Mouse (Mus musculus) heart, adult 2 months (tissue): ENCODE results near the gene Sdhaf1. TPM values are rescaled to one million over a fixed set of nuclear protein-coding genes. Genes with fewer than 3 reads are reported as not detected.

Experiments used
- DNase-seq, 2 experiments: peaks; one replicate each; pipeline ENCODE4 v3.0.0; 2021
- H3K27ac ChIP-seq: fragments of 200-600 bp; 2 replicates; pipeline ENCODE4 v1.8.1; 2022
- H3K27me3 ChIP-seq: fragments of 200-500 bp; 2 replicates; pipeline ENCODE4 v1.6.1; 2012; ENCODE audit warnings: mild to moderate bottlenecking, low read length, inconsistent platforms, mixed read lengths; ENCODE audit not compliant: control insufficient read depth, insufficient read depth
- H3K36me3 ChIP-seq: fragments of 200-500 bp; 2 replicates; pipeline ENCODE4 v1.6.1; 2012; ENCODE audit warnings: low read length, inconsistent platforms; ENCODE audit not compliant: control insufficient read depth, insufficient read depth
- H3K4me1 ChIP-seq: fragments of 200-500 bp; 2 replicates; pipeline ENCODE4 v1.6.1; 2011; ENCODE audit warnings: low read length; ENCODE audit not compliant: control insufficient read depth, insufficient read depth
- H3K4me3 ChIP-seq: fragments of 200-600 bp; 2 replicates; pipeline ENCODE4 v1.8.1; 2022
- H3K79me2 ChIP-seq: fragments of 200-500 bp; replicated peaks from 2 replicates; pipeline ENCODE4 v1.6.1; 2012; ENCODE audit warnings: mild to moderate bottlenecking, inconsistent platforms, low read length, moderate library complexity, mixed read lengths; ENCODE audit not compliant: control insufficient read depth, insufficient read depth
- H3K9ac ChIP-seq: fragments of 200-500 bp; 2 replicates; pipeline ENCODE4 v1.6.1; 2012; ENCODE audit warnings: low read depth, mild to moderate bottlenecking, control low read depth, inconsistent platforms, low read length, mixed read lengths
- CTCF ChIP-seq: fragments of 200-600 bp; IDR thresholded peaks from 2 replicates; pipeline ENCODE4 v1.8.1; 2022; ENCODE audit warnings: antibody characterized with exemption, mild to moderate bottlenecking, moderate library complexity
- EP300 ChIP-seq: fragments of 200-500 bp; IDR thresholded peaks from 2 replicates; pipeline ENCODE4 v1.6.1; 2011; ENCODE audit warnings: low read depth, low read length, control low read depth; ENCODE audit not compliant: insufficient read depth
- POLR2A ChIP-seq: fragments of 200-500 bp; IDR thresholded peaks from 2 replicates; pipeline ENCODE4 v1.6.1; 2011; ENCODE audit warnings: mild to moderate bottlenecking, low read depth, low read length, control low read depth; ENCODE audit not compliant: insufficient read depth
- WGBS: fragments of 180-500 bp; shearing (Covaris S2); methylation state at CpG from one replicate; pipeline ENCODE4 v1.1.7; 2018; 5-methylcytosine and 5-hydroxymethylcytosine counted together
- intact Hi-C: fragments of 180-260 bp; cut with DNase I; formaldehyde crosslinking; loops from one replicate; pipeline ENCODE4 v1.15.1; 2025
- polyA plus RNA-seq: library from polyadenylated mRNA; depleted of rRNA; stranded (reverse); fragments of >200 nt; gene quantifications from 2 replicates; pipeline ENCODE4 v1.2.3, GENCODE M21; 2012
- total RNA-seq, 2 experiments: library from RNA; stranded (reverse); gene quantifications; 2 replicates each; pipeline ENCODE4 v1.2.3; 2021

Gene Sdhaf1
- total and polyA plus RNA-seq, 3 experiments = 12.5 to 17.9 (median 12.5) TPM

DNA sequence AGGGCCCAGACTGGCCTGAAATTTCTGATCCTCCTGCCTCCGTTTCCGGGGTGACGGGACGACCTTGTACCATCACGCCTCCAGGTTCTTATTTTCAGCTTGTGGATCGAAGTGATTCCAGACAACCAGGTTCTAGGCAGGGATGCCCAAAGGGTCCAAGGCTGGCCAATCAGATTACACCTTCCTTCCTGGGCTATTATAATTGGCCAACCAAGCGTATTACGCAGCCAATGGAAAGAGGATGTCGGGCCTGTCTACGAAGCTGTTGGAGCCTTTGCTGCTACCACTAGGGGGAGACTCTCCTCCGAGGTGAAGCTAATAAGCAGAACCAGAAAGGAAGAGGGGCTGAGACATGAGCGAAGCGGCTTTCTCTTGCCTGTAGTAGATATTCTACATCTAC is 8.2 kb upstream of the Sdhaf1 start:
- H3K27me3 ChIP-seq = no peaks in the 10 kb centered on the region
- H3K79me2 ChIP-seq = no peaks in the 10 kb centered on the region
- 11% methylated on average over 13 of the region's 13 CpGs for WGBS
- H3K4me3 ChIP-seq = no peak overlapping the region
- H3K27ac ChIP-seq = no peak overlapping the region
- no peak overlapping the region for H3K9ac ChIP-seq
- H3K36me3 ChIP-seq = no peaks in the 10 kb centered on the region
- H3K4me1 ChIP-seq = peaks cover 2% of the 10 kb centered on the region
- TF ChIP-seq POLR2A (no peak), EP300 (no peak), CTCF (peak; percentile 89)
- intact Hi-C loops = no loop called here
- peak; percentile 42 to 67 for DNase-seq

DNA sequence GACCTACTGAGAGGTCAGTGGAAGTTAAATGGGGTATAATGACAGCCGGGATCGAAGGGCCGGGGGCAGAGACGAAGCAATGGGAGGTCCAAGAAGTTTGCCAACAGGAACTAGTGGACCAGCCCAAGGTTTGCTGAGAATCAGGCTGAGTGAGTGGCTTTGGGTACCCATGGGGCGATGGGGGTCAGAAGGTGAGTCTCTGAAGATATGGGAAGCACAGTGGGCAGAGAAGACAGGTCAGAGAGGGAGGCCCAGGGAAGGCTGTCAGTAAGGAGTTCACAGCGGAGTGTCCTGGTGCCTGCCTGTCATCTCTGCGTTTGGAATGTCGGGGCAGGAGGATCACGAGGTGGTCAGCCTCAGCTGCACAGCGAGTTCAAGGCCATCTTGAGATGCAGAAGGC is 4.7 kb upstream of the Sdhaf1 start:
- Histone ChIP-seq H3K79me2 (no peaks in the 10 kb centered on the region), H3K27me3 (no peaks in the 10 kb centered on the region), H3K4me3 (no peak overlapping the region), H3K4me1 (no peaks in the 10 kb centered on the region; the same call in none of the 2 replicates), H3K36me3 (no peaks in the 10 kb centered on the region), H3K27ac (no peak overlapping the region), H3K9ac (no peak overlapping the region)
- intact Hi-C loops = no loop called here
- DNase-seq = no peak
- no peak for TF ChIP-seq CTCF
- TF ChIP-seq EP300 = no peak
- TF ChIP-seq POLR2A = no peak
- WGBS = 57% methylated on average over 10 of the region's 10 CpGs

GRCm38 (mm10) chr7:30327140-30327539 is 3.4 kb upstream of the Sdhaf1 start:
- no peak for TF ChIP-seq EP300
- no peak for TF ChIP-seq CTCF
- no peak for TF ChIP-seq POLR2A
- no peaks in the 10 kb centered on the region for H3K27me3 ChIP-seq
- DNase-seq = no peak
- H3K27ac ChIP-seq = no peak overlapping the region
- H3K9ac ChIP-seq = no peak overlapping the region
- WGBS = 52% methylated on average over 15 of the region's 15 CpGs
- H3K36me3 ChIP-seq = no peaks in the 10 kb centered on the region
- no peaks in the 10 kb centered on the region; the same call in 1 of the 2 replicates for H3K4me1 ChIP-seq
- no peaks in the 10 kb centered on the region for H3K79me2 ChIP-seq
- intact Hi-C loops = no loop called here
- no peak overlapping the region for H3K4me3 ChIP-seq

GRCm38 (mm10) chr7:30326427-30326826 is 2.7 kb upstream of the Sdhaf1 start:
- TF ChIP-seq CTCF (no peak), EP300 (no peak), POLR2A (no peak)
- H3K4me1 ChIP-seq = no peaks in the 10 kb centered on the region; the same call in 1 of the 2 replicates
- H3K27me3 ChIP-seq = no peaks in the 10 kb centered on the region
- intact Hi-C loops = no loop called here
- no peak overlapping the region for H3K27ac ChIP-seq
- H3K9ac ChIP-seq = no peak overlapping the region
- no peak overlapping the region for H3K4me3 ChIP-seq
- no peak for DNase-seq
- no peaks in the 10 kb centered on the region for H3K36me3 ChIP-seq
- no peaks in the 10 kb centered on the region for H3K79me2 ChIP-seq

DNA sequence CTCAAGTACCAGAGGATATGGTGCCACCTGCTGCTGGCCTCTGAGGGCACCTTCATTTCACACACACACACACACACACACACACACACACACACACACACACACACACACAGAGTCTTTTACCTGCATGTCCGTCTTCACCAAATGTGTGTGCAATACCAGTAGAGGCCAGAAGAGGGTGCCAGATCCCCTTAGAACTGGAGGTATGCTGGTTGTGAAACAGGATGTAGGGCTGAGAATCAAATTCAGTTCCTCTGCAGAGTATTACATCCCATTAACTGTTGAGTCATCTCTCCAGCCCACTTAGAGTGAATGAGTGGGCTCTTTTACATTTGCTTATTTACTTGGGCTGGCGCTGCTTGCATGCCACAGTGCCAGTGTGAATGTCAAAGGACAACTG is 1.7 kb upstream of the Sdhaf1 start:
- no peak for DNase-seq
- Histone ChIP-seq H3K4me1 (peaks cover 1% of the 10 kb centered on the region; the same call in 1 of the 2 replicates), H3K9ac (no peak overlapping the region), H3K27me3 (no peaks in the 10 kb centered on the region), H3K27ac (no peak overlapping the region), H3K4me3 (no peak overlapping the region), H3K79me2 (no peaks in the 10 kb centered on the region), H3K36me3 (no peaks in the 10 kb centered on the region)
- 54% methylated on average over 2 of the region's 2 CpGs for WGBS
- intact Hi-C loops = no loop called here
- no peak for TF ChIP-seq POLR2A
- peak; percentile 61 for TF ChIP-seq CTCF

- intact Hi-C loops = no loop called here
- no peaks in the 10 kb centered on the region for H3K27me3 ChIP-seq
- H3K4me1 ChIP-seq = peaks cover 1% of the 10 kb centered on the region; the same call in 1 of the 2 replicates
- no peak overlapping the region for H3K9ac ChIP-seq
- no peaks in the 10 kb centered on the region for H3K79me2 ChIP-seq
- no peaks in the 10 kb centered on the region for H3K36me3 ChIP-seq
- DNase-seq = no peak
- no peak overlapping the region for H3K27ac ChIP-seq
- H3K4me3 ChIP-seq = no peak overlapping the region
- no peak for TF ChIP-seq CTCF
- no peak for TF ChIP-seq POLR2A
- no peak for TF ChIP-seq EP300
- WGBS = 83% methylated on average over 5 of the region's 5 CpGs
Observed at GRCm38 (mm10) chr7:30324300-30324944, 727 bp upstream of the Sdhaf1 start.
